Mouse (Mus musculus) CD4-positive, CD25-positive, alpha-beta regulatory T cell, adult 4 months (primary cell): Measurements from ENCODE around the gene Olfr146. TPM values are rescaled to one million over a fixed set of nuclear protein-coding genes. Genes with fewer than 3 reads are reported as not detected.

ENCODE experiments used
- ATAC-seq: one replicate; pipeline ENCODE4 v1.8.0; 2017
- polyA plus RNA-seq, 2 experiments: library from polyadenylated mRNA; unstranded; fragments of 100-300 nt; shearing (Covaris generic); gene quantifications; one replicate each; pipeline ENCODE4 v1.2.1; 2017

Gene Olfr146
- polyA plus RNA-seq, result not detected

DNA sequence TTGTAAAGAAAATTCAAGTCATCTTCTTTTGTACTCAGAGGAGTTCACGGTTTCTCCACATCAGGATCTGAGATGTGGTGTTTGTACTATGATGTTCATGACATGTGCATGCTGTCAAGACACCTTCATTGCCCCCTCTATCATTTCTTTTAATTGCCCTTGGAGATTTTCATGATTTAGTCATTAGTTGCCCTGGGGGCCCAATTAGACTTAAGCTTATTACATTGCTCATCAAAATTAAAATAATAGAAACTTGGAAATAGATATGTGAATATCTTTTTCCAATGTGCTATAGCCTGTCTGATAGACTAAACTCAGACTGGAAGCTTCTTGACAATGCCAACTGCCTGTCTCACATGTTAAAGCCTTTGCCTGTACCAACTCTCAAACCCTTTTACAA is at the start of gene Olfr146:
Olfr146 (minus strand) TSS at position 101 of the 400 bp plus-strand sequence.
- ATAC-seq, result no peak

DNA sequence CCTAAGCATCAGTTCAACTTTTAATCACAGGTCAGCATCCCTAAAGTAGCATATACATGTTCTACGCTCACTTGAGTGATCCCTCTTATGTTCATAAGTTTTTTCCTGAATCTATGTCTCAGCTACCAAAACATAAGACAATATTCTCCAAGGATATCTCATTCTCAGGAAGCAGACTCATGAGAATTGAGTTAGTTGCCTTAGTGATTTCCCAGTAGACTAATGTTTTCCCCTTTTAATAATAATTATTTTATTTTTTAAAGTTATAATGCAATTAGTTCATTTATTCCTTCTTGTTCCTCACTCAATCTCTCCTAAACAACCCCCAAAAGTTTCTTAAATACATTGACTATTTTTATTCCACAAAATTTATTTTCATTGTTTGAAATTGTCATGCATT is 41.7 kb upstream of the Olfr146 start, which contains the start of gene Olfr937:
Olfr937 (minus strand) TSS at position 101 of the 400 bp plus-strand sequence.
- no peak for ATAC-seq

DNA sequence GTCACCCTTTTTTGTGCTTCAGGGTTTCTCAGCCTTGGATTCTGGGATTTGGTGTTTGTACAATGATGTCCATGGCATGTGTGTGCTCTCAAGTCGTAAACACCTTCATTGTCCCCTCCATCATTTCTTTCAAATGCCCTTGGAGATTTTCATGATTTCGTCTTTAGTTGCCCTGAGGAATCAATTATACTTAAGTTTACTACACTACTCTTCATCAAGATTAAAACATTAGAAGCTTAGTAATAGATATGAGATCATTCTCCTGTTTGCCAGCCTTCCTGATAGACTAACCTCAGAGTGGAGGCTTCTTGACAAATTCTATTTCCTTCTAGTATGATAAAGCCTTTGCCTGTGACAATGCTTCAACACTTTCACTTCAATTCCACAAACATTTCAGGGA is 23.6 kb downstream of the Olfr146 start, which contains the start of gene Olfr935:
Olfr935 (minus strand) TSS at position 101 of the 400 bp plus-strand sequence.
- ATAC-seq, result no peak

DNA sequence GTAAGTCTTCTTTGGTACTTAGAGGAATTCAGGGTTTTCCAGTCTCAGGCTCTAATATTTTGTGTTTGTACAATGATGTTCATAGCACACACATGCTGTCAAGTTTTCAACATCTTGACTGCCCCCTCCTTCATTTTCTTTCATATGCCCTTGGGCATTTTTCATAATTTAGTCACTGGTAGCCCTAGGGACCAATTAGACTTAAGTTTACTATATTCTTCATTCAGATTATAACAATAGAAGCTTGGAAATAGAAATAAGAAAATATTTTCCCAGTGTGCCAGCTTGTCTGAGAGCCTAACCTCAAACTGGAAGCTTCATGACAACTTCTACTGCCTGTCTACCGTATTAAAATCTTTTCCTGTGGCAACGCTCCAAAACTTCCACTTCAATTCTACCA is 35.0 kb downstream of the Olfr146 start, which contains the start of gene Olfr934:
Olfr934 (minus strand) TSS at position 101 of the 400 bp plus-strand sequence.
- ATAC-seq, result no peak

DNA sequence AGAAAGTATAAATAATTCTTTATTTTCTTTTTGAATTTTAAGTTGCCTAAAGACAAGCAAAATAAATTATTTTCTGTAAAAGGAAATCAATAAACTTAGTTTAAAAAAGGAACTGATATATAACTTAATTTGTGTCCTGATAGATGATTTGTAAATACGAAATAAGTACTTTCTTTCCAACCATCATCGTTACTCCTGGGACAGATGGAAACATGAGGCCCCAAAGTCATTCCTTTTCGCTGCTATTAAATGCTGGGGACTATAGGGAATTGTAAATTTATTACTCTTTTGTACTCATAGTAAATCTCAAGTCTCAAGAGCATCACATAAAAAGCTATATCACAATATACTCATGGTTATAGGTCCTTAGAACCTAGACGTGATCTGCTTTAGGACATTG is 51.2 kb downstream of the Olfr146 start, which contains the start of gene Olfr933:
Olfr933 (plus strand) TSS at position 301 of the 400 bp plus-strand sequence.
- ATAC-seq, result no peak

Other genes with a start within 250 kb of the Olfr146 start
- gene Olfr922, start 208.8 kb downstream of the Olfr146 start, polyA plus RNA-seq, result not detected
- gene Olfr923, start 196.8 kb downstream of the Olfr146 start, polyA plus RNA-seq, result not detected
- gene Olfr924, start 178.9 kb downstream of the Olfr146 start, polyA plus RNA-seq, result not detected
- gene Olfr26, start 168.3 kb downstream of the Olfr146 start, polyA plus RNA-seq, result not detected
- not detected for gene Olfr926, start 146.3 kb downstream of the Olfr146 start, polyA plus RNA-seq
- not detected for gene Olfr930, start 93.6 kb downstream of the Olfr146 start, polyA plus RNA-seq
- gene Olfr933, start 51.1 kb downstream of the Olfr146 start, polyA plus RNA-seq, result not detected
- not detected for gene Olfr934, start 35.1 kb downstream of the Olfr146 start, polyA plus RNA-seq
- gene Olfr935, start 23.7 kb downstream of the Olfr146 start, polyA plus RNA-seq, result not detected
- gene Olfr937, start 41.6 kb upstream of the Olfr146 start, polyA plus RNA-seq, result not detected
- gene Olfr938, start 55.5 kb upstream of the Olfr146 start, polyA plus RNA-seq, result not detected
- gene Olfr27, start 104.8 kb upstream of the Olfr146 start, polyA plus RNA-seq, result not detected
- not detected for gene Olfr943, start 142.9 kb upstream of the Olfr146 start, polyA plus RNA-seq
- gene Olfr944, start 178.5 kb upstream of the Olfr146 start, polyA plus RNA-seq, result not detected
- not detected for gene Olfr1537, start 226.6 kb upstream of the Olfr146 start, polyA plus RNA-seq